Mouse (Mus musculus): ENCODE results near the gene Srgn. TPM values are rescaled to one million over a fixed set of nuclear protein-coding genes. Genes with fewer than 3 reads are reported as not detected.

The Srgn gene
- 59.2 and 66.1 TPM in 2 replicates for polyA plus RNA-seq (2014; fragmentation: Nextera tagmentation; extraction: Ambion mirVana)

- ATAC-seq (replicated peaks; ENCODE audit: low FRiP score) (no peak), DNase-seq (ENCODE audit: low spot score) (no peak)
- 84% methylated on average over 14 of the region's 14 CpGs for WGBS
- H3K4me2 ChIP-seq = no peak within 1 kb of the TSS
- H3K4me3 ChIP-seq (ENCODE audit: low read depth, low read length) = no peak within 1 kb of the TSS
- H3K9me3 ChIP-seq (ENCODE audit: control insufficient read depth, low read length) = no peaks in the 10 kb centered on the region
- H3K9ac ChIP-seq (ENCODE audit: low read depth, low read length) = no peak within 1 kb of the TSS
- H3K4me1 ChIP-seq (replicated peaks; ENCODE audit: control insufficient read depth, insufficient read depth, low read length) = peaks cover 3% of the 10 kb centered on the region; the same call in 1 of the 2 replicates
- no peak within 1 kb of the TSS for H3K27ac ChIP-seq (ENCODE audit: low read depth, low read length)
- H3K27me3 ChIP-seq (replicated peaks; ENCODE audit: control insufficient read depth, insufficient read depth, low read length) = no peaks in the 10 kb centered on the region
- no peaks in the 10 kb centered on the region for H3K36me3 ChIP-seq (ENCODE audit: control insufficient read depth, insufficient read depth, low read length)
Observed at GRCm38 (mm10) chr10:62527351-62527750, at the start of gene Srgn. Gene Srgn, minus strand, starts transcription at chr10:62527451.

- Histone ChIP-seq H3K9me3 (ENCODE audit: control insufficient read depth, low read length) (no peaks in the 10 kb centered on the region), H3K4me1 (replicated peaks; ENCODE audit: control insufficient read depth, insufficient read depth, low read length) (peaks cover 8% of the 10 kb centered on the region), H3K4me3 (ENCODE audit: low read depth, low read length) (no peak overlapping the region), H3K9ac (ENCODE audit: low read depth, low read length) (no peak overlapping the region), H3K27me3 (replicated peaks; ENCODE audit: control insufficient read depth, insufficient read depth, low read length) (no peaks in the 10 kb centered on the region), H3K36me3 (ENCODE audit: control insufficient read depth, insufficient read depth, low read length) (peaks cover 9% of the 10 kb centered on the region), H3K4me2 (no peak overlapping the region), H3K27ac (ENCODE audit: low read depth, low read length) (no peak overlapping the region)
- ATAC-seq (replicated peaks; ENCODE audit: low FRiP score) = no peak
- no peak for DNase-seq (ENCODE audit: low spot score)
- 89% methylated on average over 13 of the region's 13 CpGs for WGBS
Observed at GRCm38 (mm10) chr10:62575001-62575400, 47.8 kb upstream of the Srgn start.

- Histone ChIP-seq H3K4me2 (no peak overlapping the region), H3K36me3 (ENCODE audit: control insufficient read depth, insufficient read depth, low read length) (peaks cover 25% of the 10 kb centered on the region), H3K9me3 (ENCODE audit: control insufficient read depth, low read length) (no peaks in the 10 kb centered on the region), H3K4me1 (replicated peaks; ENCODE audit: control insufficient read depth, insufficient read depth, low read length) (no peaks in the 10 kb centered on the region), H3K9ac (ENCODE audit: low read depth, low read length) (no peak overlapping the region), H3K27ac (ENCODE audit: low read depth, low read length) (no peak overlapping the region), H3K27me3 (replicated peaks; ENCODE audit: control insufficient read depth, insufficient read depth, low read length) (no peaks in the 10 kb centered on the region), H3K4me3 (ENCODE audit: low read depth, low read length) (no peak overlapping the region)
- no peak for ATAC-seq (replicated peaks; ENCODE audit: low FRiP score)
- no peak for DNase-seq (ENCODE audit: low spot score)
- WGBS = 86% methylated on average over 7 of the region's 7 CpGs
Observed at GRCm38 (mm10) chr10:62570126-62570871, 43.0 kb upstream of the Srgn start.

GRCm38 (mm10) chr10:62568861-62569260 is 41.6 kb upstream of the Srgn start:
- Histone ChIP-seq H3K4me1 (replicated peaks; ENCODE audit: control insufficient read depth, insufficient read depth, low read length) (no peaks in the 10 kb centered on the region), H3K9ac (ENCODE audit: low read depth, low read length) (no peak overlapping the region), H3K4me3 (ENCODE audit: low read depth, low read length) (no peak overlapping the region), H3K36me3 (ENCODE audit: control insufficient read depth, insufficient read depth, low read length) (peaks cover 31% of the 10 kb centered on the region), H3K27ac (ENCODE audit: low read depth, low read length) (no peak overlapping the region), H3K9me3 (ENCODE audit: control insufficient read depth, low read length) (no peaks in the 10 kb centered on the region), H3K27me3 (replicated peaks; ENCODE audit: control insufficient read depth, insufficient read depth, low read length) (no peaks in the 10 kb centered on the region), H3K4me2 (no peak overlapping the region)
- 62% methylated on average over 4 of the region's 4 CpGs for WGBS
- DNase-seq (ENCODE audit: low spot score) = no peak
- ATAC-seq (replicated peaks; ENCODE audit: low FRiP score) = no peak

- Histone ChIP-seq H3K4me1 (replicated peaks; ENCODE audit: control insufficient read depth, insufficient read depth, low read length) (peaks cover 3% of the 10 kb centered on the region; the same call in 1 of the 2 replicates), H3K27ac (ENCODE audit: low read depth, low read length) (no peak overlapping the region), H3K4me3 (ENCODE audit: low read depth, low read length) (no peak overlapping the region), H3K9ac (ENCODE audit: low read depth, low read length) (no peak overlapping the region), H3K27me3 (replicated peaks; ENCODE audit: control insufficient read depth, insufficient read depth, low read length) (no peaks in the 10 kb centered on the region), H3K36me3 (ENCODE audit: control insufficient read depth, insufficient read depth, low read length) (peaks cover 17% of the 10 kb centered on the region), H3K4me2 (no peak overlapping the region), H3K9me3 (ENCODE audit: control insufficient read depth, low read length) (no peaks in the 10 kb centered on the region)
- ATAC-seq (replicated peaks; ENCODE audit: low FRiP score) (no peak), DNase-seq (ENCODE audit: low spot score) (no peak)
- WGBS = 88% methylated on average over 1 of the region's 1 CpGs
Observed at GRCm38 (mm10) chr10:62557736-62558135, 30.5 kb upstream of the Srgn start.

- peaks cover 3% of the 10 kb centered on the region; the same call in 1 of the 2 replicates for H3K4me1 ChIP-seq (replicated peaks; ENCODE audit: control insufficient read depth, insufficient read depth, low read length)
- H3K4me3 ChIP-seq (ENCODE audit: low read depth, low read length) = no peak overlapping the region
- DNase-seq (ENCODE audit: low spot score) = no peak
- no peaks in the 10 kb centered on the region for H3K27me3 ChIP-seq (replicated peaks; ENCODE audit: control insufficient read depth, insufficient read depth, low read length)
- H3K4me2 ChIP-seq = no peak overlapping the region
- H3K36me3 ChIP-seq (ENCODE audit: control insufficient read depth, insufficient read depth, low read length) = peaks cover 9% of the 10 kb centered on the region
- H3K27ac ChIP-seq (ENCODE audit: low read depth, low read length) = no peak overlapping the region
- H3K9ac ChIP-seq (ENCODE audit: low read depth, low read length) = no peak overlapping the region
- no peak for ATAC-seq (replicated peaks; ENCODE audit: low FRiP score)
- no peaks in the 10 kb centered on the region for H3K9me3 ChIP-seq (ENCODE audit: control insufficient read depth, low read length)
- WGBS = 72% methylated on average over 6 of the region's 6 CpGs
Observed at GRCm38 (mm10) chr10:62556558-62556901, 29.3 kb upstream of the Srgn start.

- no peak for DNase-seq (ENCODE audit: low spot score)
Observed at GRCm38 (mm10) chr10:62555705-62556557, 28.7 kb upstream of the Srgn start.

GRCm38 (mm10) chr10:62553611-62554091 is 26.4 kb upstream of the Srgn start:
- peaks cover 3% of the 10 kb centered on the region; the same call in 1 of the 2 replicates for H3K4me1 ChIP-seq (replicated peaks; ENCODE audit: control insufficient read depth, insufficient read depth, low read length)
- H3K4me2 ChIP-seq = no peak overlapping the region
- H3K9ac ChIP-seq (ENCODE audit: low read depth, low read length) = no peak overlapping the region; the same call in 1 of the 2 replicates
- H3K27me3 ChIP-seq (replicated peaks; ENCODE audit: control insufficient read depth, insufficient read depth, low read length) = no peaks in the 10 kb centered on the region
- WGBS = 58% methylated on average over 12 of the region's 12 CpGs
- ATAC-seq (replicated peaks; ENCODE audit: low FRiP score) (no peak), DNase-seq (ENCODE audit: low spot score) (no peak)
- H3K4me3 ChIP-seq (ENCODE audit: low read depth, low read length) = no peak overlapping the region
- peaks cover 2% of the 10 kb centered on the region; the same call in 1 of the 2 replicates for H3K36me3 ChIP-seq (ENCODE audit: control insufficient read depth, insufficient read depth, low read length)
- H3K27ac ChIP-seq (ENCODE audit: low read depth, low read length) = no peak overlapping the region
- no peaks in the 10 kb centered on the region for H3K9me3 ChIP-seq (ENCODE audit: control insufficient read depth, low read length)

More at GRCm38 (mm10) chr10:62555705-62556557, 28.7 kb upstream of the Srgn start:
- H3K36me3 ChIP-seq (ENCODE audit: control insufficient read depth, insufficient read depth, low read length) = peaks cover 6% of the 10 kb centered on the region; the same call in 1 of the 2 replicates
- H3K4me1 ChIP-seq (replicated peaks; ENCODE audit: control insufficient read depth, insufficient read depth, low read length) = peaks cover 3% of the 10 kb centered on the region; the same call in 1 of the 2 replicates
- no peaks in the 10 kb centered on the region for H3K9me3 ChIP-seq (ENCODE audit: control insufficient read depth, low read length)
- ATAC-seq (replicated peaks; ENCODE audit: low FRiP score) = no peak
- H3K27me3 ChIP-seq (replicated peaks; ENCODE audit: control insufficient read depth, insufficient read depth, low read length) = no peaks in the 10 kb centered on the region
- H3K27ac ChIP-seq (ENCODE audit: low read depth, low read length) = no peak overlapping the region
- no peak overlapping the region for H3K4me3 ChIP-seq (ENCODE audit: low read depth, low read length)
- WGBS = 71% methylated on average over 11 of the region's 11 CpGs
- no peak overlapping the region for H3K9ac ChIP-seq (ENCODE audit: low read depth, low read length)
- no peak overlapping the region for H3K4me2 ChIP-seq

All from liver, embryonic 11.5 days (tissue).